Mouse (Mus musculus) spleen, postnatal 4 days (tissue): Measurements from ENCODE around the gene Ms4a3.

ENCODE experiments used
- DNase-seq, 2 experiments: peaks; one replicate each; pipeline ENCODE4 v3.0.0; 2022; ENCODE audit warnings: low spot score in 2 of 2

The Ms4a3 gene

GRCm38 (mm10) chr19:11589205-11589604 lies 51.4 kb downstream of the Ms4a3 start:
- no peak for DNase-seq
